Mouse (Mus musculus) Muller cell, postnatal 12 days (primary cell): ENCODE measurements around the gene Slc25a11.
A peak's percentile ranks its signal among the peaks of the same experiment; 100 is the strongest.

Source experiments
- DNase-seq: peaks from one replicate; pipeline ENCODE4 v3.0.0-alpha.2; 2015; ENCODE audit errors: inconsistent ontology term

Gene Slc25a11

GRCm38 (mm10) chr11:70621972-70622814, 25.1 kb downstream of the Slc25a11 start:
- peak; percentile 82 for DNase-seq

- no peak for DNase-seq
Observed at GRCm38 (mm10) chr11:70619101-70619500, 28.2 kb downstream of the Slc25a11 start, which contains the start of gene Chrne. Gene Chrne (minus strand): TSS chr11:70619216.

GRCm38 (mm10) chr11:70615516-70616093, 31.7 kb downstream of the Slc25a11 start, which contains the start of gene 4930544D05Rik:
Gene 4930544D05Rik (plus strand): TSS chr11:70615848.
- DNase-seq: no peak

- peak; percentile 68 for DNase-seq
Observed at GRCm38 (mm10) chr11:70615074-70615473, 32.2 kb downstream of the Slc25a11 start.

- DNase-seq: no peak
Observed at GRCm38 (mm10) chr11:70612505-70612904, 34.8 kb downstream of the Slc25a11 start.

GRCm38 (mm10) chr11:70610752-70611151, 36.5 kb downstream of the Slc25a11 start:
- DNase-seq: no peak

- DNase-seq: no peak
Observed at GRCm38 (mm10) chr11:70608381-70609066, 38.8 kb downstream of the Slc25a11 start.

- DNase-seq: no peak
Observed at GRCm38 (mm10) chr11:70607611-70608010, 39.7 kb downstream of the Slc25a11 start.

GRCm38 (mm10) chr11:70606717-70607116, 40.6 kb downstream of the Slc25a11 start:
- no peak for DNase-seq

- DNase-seq: peak; percentile 60
Observed at GRCm38 (mm10) chr11:70605024-70605566, 42.2 kb downstream of the Slc25a11 start.

GRCm38 (mm10) chr11:70598451-70598953, 48.8 kb downstream of the Slc25a11 start:
- no peak for DNase-seq

- no peak for DNase-seq
Observed at GRCm38 (mm10) chr11:70597301-70597700, 50.0 kb downstream of the Slc25a11 start.

GRCm38 (mm10) chr11:70596094-70596493, 51.2 kb downstream of the Slc25a11 start:
- no peak for DNase-seq

GRCm38 (mm10) chr11:70595638-70596037, 51.6 kb downstream of the Slc25a11 start:
- DNase-seq: no peak

GRCm38 (mm10) chr11:70594253-70594989, 52.9 kb downstream of the Slc25a11 start:
- DNase-seq: no peak
